Mouse (Mus musculus) adrenal gland, postnatal 36 days (tissue): Measurements from ENCODE around the gene Nol3. TPM values are rescaled to one million over a fixed set of nuclear protein-coding genes. Genes with fewer than 3 reads are reported as not detected.

Source experiments
- DNase-seq, 2 experiments: peaks; one replicate each; pipeline ENCODE4 v3.0.0; 2021; ENCODE audit warnings: mixed read lengths in 1 of 2
- microRNA-seq: library from miRNA; unstranded; fragments of <30 nt; microRNA quantifications from one replicate; pipeline ENCODE4 v1.2.0, GENCODE M21; 2021
- total RNA-seq, 2 experiments: library from RNA; stranded (reverse); gene quantifications; 2 replicates each; pipeline ENCODE4 v1.2.3; 2021

Nol3 gene
- total RNA-seq, 2 experiments from 2014 or later, result 5.5 TPM

DNA sequence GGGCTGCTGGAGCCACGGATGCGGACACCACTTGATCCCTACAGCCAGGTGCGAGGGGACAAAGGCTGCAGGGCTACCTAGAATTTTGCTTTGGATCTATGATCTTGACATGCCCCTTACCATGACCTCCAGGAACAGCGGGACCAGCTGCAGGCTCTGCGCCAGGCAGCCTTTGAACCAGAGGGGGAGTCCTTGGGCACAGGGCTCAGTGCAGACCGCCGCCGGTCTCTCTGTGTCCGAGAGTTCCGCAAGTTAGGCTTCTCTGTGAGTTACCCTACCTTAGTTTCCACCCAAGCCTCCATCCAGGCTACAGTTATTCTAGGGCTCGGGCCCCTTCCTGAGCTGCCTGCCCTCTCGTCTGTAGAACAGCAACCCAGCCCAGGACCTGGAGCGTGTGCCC lies 31.7 kb downstream of the Nol3 start:
- no peak for DNase-seq

DNA sequence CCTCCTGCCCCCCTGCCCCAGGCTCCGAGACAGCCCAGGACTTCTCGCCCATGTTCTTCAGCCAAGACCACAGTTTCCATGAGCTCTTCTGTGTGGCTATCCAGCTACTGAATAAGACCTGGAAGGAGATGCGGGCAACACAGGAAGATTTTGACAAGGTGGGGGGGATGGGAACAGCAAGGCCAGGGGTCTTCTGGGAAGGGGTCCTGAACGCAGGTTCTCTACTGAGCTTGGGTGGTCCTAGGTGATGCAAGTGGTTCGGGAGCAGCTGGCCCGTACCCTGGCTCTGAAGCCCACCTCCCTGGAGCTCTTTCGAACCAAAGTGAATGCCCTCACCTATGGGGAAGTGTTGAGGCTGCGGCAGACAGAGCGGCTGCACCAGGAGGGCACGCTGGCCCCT lies 32.5 kb downstream of the Nol3 start:
- DNase-seq, result no peak

DNA sequence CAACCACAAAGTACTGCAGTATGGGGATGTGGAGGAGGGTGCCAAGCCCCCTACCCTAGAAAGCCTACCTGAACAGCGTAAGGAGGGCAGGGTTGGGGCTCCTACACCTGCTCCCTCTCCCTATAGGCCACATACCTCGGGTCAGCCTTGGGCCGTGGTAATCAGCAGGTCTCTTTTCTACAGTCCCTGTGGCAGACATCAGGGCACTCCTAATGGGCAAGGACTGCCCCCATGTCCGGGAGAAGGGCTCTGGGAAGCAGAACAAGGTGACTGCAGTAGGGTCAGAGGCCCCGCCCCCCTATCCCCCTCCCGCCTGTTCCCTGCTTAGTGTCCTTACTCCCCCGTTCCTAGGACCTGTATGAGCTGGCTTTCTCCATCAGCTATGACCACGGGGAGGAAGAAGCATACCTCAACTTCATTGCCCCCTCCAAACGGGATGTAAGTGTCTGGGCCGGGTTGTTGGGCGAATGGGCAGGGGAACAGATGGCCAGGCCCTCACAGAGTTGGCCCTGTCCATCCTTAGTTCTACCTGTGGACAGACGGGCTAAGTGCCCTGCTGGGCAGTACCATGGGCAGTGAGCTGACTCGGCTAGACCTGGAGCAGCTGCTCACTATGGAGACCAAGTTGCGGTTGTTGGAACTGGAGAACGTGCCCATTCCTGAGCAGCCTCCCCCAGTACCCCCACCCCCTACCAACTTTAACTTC lies 33.4 kb downstream of the Nol3 start:
- no peak for DNase-seq

DNA sequence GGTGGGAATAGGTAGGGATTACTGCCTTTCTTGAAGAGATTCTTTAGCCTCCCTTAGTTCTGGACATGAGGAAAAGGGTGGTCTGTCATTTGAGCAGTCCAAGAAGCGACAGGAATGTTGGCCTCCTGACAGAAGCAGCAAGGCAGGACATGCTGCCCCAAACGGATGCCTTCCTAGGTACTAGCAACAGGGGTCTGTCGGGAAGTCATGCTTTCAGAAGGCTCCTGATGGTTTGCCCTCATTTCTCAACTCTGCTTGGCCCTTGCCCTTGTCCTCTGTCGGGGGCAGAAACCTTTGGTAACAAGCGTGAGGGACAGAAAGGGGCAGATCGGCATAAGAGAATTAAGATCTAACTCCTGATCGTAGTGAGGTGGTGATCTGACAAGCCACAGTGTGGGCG lies 34.2 kb downstream of the Nol3 start:
- DNase-seq, result no peak

DNA sequence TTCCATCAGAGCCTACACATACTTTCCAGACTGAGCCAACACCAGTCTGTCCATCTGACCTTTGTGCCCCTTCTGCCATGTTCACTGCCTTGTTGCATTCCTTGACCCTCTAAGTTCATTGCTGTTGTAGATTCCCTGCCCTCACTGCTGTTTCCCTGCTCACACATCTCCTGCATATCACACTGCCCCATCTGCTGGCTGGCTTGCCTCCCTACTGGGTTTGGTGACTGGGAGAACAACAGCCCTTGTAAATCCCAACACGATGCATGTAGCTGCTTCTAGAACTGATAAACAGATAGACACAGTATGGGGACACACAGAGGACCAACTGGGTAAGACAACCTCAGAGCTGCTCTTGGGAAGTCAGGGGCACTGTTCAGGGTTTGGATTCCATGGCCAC lies 35.8 kb downstream of the Nol3 start:
- no peak for DNase-seq

DNA sequence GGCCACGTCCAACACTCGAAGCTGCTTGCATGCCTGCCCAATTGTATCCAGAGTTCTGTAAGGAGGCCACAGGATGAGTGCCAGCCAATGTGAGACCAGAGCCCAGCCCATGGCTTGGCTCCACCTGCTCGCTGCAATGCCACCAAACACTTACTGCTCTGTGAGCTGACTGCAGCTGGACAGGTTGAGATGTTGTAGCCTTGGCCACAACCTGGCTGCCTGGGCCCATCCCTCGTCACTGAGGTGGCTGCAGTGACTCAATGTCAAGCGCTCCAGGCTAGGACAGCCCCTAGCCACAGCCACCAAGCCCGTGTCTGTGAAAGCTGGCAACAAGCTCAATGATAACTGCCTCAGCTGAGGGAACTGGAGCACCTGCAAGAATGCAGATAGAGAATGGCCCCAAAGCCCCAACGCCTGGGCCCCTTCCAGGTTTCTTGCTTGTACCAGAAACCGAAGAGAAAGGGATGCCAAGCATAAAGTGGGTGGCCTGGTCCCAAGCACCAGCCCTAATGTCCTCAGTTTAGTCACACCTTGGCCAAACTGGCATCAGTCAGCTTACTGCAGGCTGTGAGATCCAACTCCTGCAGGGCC lies 37.0 kb downstream of the Nol3 start:
- no peak for DNase-seq

DNA sequence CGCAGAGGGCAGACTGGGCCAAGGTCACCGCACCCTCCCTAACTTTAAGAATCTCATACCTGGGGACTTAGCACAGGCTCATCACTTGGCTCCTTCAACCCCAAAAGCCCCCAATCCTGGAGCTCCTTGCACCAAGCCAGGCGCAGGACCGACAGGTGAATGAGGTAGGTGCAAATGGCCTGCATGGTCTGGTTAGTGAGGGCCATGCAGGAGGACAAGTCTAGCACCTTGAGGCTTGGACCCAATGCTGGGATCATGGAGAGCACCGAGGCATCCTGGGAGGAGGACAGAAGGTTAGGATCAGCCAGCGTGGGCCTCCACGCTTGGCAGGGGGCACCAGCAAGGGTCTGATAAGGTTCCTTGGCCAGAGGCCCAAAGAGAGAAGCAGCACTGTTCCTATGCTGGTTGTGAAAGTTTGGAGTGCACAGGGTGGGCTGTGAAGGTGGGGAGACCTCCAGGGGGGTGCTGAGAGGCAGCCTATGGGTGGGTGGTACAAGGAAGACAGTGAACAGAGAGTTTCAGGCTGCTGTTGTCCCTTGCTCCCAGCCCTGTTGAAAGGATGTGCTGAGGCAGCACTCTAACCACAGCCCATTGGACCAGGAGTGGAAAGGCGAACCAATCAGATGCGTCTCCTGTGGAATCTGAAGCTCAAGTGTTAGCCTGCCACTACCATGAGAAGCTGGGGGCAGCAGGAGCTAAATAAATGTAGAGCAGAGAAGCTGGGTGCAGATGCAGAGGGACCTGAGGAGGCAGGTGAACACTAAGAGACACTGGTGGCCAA lies 37.9 kb downstream of the Nol3 start:
- DNase-seq, result no peak

DNA sequence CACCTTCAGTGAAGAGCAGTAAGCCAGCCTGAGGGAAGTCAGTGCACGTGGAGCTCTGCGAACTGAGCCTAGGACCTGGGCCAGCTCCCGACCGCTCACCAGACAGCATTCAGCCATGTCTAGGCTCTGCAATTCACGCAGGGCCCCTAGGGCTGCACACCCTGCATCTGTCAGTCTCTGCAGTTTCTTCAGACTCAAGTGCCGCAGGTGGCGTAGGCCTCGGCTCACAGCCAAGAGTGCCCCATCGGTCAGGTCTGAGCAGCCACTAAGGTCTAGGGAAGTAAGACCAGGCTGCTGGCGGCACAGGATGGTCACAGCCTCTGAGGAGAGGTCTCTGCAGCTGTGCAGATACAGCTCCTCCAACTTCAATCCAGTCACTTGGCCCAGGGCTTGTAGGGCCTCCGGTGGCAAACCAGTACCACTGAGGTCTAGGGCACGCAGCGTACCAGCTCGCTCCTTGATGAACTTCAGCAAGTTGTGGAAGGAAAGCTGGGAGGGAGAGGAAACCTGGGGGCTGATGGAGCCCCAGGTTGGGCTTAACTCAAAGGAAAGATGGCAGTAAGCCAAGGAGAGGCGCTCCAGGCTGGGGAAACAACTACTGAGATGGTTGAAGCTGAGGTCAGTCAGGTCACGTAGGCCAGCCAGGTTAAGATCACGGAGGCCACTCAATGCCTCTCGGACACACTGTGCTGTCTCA lies 39.3 kb downstream of the Nol3 start:
- DNase-seq, result no peak

DNA sequence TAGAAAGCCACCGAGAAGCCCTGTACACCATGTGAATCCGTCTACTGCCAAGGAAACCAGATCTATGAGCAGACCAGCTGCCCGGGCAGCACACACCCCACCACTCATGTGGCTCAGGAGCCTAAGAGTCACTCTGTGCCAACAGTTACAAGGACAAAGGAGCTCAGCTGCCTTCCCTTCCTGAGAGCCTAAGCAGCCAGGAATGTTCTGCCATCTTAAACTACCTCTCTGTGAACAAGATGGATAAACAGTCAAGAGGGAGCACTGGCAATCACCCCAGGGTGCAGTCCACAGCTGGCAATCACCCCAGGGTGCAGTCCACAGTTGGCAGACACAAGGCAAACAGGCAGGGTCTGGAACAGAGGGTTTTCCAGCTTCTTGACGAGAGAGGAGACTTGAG lies 42.0 kb downstream of the Nol3 start:
- DNase-seq, result peak in 1 of 2 experiments; percentile 53

DNA sequence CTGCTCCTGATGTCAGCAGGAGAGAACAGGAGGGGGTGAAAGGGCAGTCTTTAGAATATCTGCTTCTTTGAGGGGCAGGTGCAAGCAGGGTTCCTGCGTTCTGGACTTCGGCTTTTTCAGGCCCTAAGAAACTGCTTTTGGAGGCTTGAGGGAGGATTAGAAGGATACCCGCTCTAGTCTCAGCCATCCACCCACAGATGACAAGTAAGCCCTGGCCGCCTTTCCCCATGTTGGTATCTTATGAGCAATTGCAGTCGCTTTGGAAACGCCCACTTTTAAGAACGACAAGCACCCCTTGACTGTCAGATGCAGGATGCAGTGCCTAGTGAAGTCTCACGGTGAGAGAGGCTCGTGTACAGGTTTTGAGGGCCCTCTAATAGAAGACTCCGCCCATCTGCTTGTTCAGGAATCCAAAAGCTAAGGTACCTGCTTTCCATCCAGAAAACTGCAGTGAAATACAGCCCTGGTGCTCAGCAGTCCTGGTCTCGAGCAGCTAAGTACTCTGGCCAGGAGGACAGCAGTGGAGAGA lies 42.8 kb downstream of the Nol3 start:
- DNase-seq, result no peak

DNA sequence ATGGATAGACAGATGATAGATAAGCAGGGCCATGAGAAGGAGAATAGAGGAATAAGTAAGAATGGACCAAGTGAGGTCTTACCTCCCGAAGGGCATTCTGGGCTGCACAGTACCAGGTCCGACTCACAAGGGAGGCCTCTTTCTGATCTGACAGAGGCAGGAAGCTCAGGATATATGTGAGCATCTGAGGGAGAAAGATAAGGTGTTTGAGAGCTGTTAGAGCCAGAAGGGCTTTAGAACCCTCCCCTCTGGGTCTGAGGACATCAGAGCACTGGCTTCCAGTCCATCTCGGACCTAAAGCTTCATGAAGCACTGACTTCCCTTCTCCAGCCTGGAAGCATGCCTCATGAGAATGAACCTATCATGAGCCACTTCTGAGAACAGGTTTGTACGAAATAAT lies 47.2 kb downstream of the Nol3 start:
- DNase-seq, result no peak

DNA sequence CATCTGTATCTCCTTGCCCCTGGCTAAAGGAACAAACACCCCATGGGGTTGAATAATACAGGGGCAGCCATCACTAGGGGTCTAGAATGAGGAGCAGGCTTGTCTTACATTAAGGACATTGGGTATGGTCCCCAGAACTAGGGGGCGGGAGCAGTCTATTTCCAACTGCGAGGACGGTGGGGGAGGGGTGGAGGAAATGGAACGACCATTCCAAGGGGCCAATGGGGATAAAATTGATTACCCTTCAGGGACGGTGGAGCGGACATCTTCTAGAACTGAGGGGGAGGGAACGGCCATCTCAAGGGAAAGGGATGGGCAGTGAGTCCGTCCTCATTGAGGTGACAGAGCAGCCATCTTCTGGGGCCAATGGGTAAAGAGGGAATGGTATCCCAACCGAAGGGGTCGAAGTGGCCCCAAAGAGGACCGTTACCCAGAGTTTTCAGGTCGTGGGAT lies 49.7 kb downstream of the Nol3 start:
- DNase-seq, result no peak

DNA sequence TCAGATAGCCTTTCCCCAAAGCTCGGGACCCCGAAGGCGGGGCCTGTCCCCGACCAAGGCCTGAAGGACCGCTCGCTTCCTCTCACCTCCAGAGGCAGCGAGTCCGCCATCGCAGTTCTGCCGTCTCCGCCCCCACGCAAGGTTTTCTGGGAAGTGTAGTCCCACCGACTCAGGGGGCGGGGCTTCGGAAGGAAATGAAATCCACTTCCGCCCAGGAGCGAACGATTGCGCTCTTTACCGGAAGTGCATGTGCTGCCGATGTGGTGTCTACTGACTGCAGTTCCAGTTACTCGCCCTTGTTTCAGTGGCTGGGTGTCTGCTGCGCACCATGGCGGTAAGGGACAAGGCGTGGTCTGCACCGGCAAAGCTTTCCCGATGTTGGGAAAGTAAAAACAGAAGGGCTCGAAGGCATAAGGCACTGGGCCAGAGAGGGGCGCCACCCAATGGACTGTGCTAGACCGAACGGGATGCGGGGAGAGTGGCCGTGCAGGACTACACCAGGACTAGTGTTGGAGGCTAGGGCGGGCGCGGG lies 50.3 kb downstream of the Nol3 start, which contains the start of the genes Lrrc29 and Tmem208:
TSS of gene Lrrc29 (minus strand) at position 138 of the 532 bp plus-strand sequence.
TSS of gene Tmem208 (plus strand) at position 214 of the 532 bp plus-strand sequence.
- peak; percentile 98 for DNase-seq

DNA sequence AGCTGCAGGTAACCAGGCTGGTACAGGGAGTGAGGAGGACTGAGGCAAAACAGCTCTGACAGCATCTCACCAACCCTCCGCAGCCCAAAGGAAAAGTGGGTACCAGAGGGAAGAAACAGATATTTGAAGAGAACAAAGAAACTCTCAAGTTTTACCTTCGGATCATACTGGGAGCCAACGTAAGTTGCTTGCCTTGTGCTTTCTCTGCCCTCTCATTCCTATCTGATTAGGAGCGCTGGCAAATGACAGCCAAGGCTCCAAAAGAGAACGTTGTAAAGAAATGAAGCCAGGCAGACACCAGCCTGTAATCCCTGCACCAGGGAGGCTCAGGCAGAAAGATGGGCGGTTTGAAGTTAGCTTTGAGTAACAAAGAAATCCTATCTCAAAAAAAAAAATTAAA lies 51.0 kb downstream of the Nol3 start:
- no peak for DNase-seq

DNA sequence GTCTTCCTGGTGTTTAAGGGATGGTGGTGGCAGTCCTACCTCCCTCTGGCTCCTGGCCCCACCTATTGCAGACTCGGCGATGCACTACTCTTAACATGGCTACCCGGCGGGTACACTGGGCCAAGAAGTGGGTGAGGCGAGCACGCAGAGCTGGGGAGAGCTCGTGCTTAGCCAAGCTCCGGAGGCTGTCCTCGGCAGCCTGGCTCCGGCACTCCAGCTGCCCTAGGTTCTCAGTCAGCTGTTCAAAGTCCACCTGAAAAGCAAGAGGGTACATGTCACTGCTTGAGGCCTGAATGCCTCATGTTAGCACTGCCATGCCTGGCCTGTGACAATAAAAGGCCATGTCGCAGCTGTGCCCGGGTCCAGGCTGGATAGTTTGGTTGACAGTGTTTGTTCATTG lies 54.4 kb downstream of the Nol3 start:
- no peak for DNase-seq

DNA sequence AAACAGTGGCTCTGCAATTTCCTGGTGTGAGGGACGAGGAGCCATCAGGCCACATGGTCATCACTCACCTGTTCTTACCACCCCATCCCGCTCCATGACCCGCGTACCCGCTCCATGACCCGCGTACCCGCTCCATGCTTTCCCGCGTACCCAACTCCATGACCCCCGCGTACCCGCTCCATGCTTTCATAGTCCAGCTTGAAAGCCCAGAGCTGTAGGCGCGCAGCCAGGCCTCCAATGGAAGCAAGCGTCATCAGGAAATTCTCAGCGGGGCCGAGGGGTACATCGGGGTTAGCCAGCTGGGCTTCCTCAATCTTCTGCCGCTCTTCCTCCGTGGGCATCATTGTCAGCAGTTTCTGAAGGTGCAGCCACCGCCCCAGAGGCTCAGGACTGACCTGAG lies 55.5 kb downstream of the Nol3 start:
- no peak for DNase-seq

Small RNA genes lying within 50 kb of the gene (microRNA-seq; reads per million reads assigned to microRNA genes)
- not detected for gene Gm27320
- gene Mir328, result 2,689 reads per million, percentile 89 among the genes with 10 or more reads in this experiment

Other genes starting within 250 kb of the Nol3 start
- gene Ces3a, start 227.5 kb upstream of the Nol3 start, total RNA-seq, result 1 to 10 TPM in 1 of 2 experiments, under 1 TPM in 1; 0.30 to 1.6 TPM
- gene Ces3b, start 192.4 kb upstream of the Nol3 start, total RNA-seq, result under 1 TPM in 1 of 2 experiments, not detected in 1; 0.73 TPM
- gene Ces4a, start 144.3 kb upstream of the Nol3 start, total RNA-seq, result not detected
- 100 to 1,000 TPM in 1 of 2 experiments, 10 to 100 TPM in 1; 74.1 to 104 TPM for gene Cbfb, start 105.5 kb upstream of the Nol3 start, total RNA-seq
- 10 to 100 TPM; 23.7 to 27.2 TPM for gene D230025D16Rik, start 51.0 kb upstream of the Nol3 start, total RNA-seq
- 1 to 10 TPM; 2.7 to 3.0 TPM for gene B3gnt9, start 21.0 kb upstream of the Nol3 start, total RNA-seq
- 10 to 100 TPM; 15.3 to 17.9 TPM for gene Tradd, start 11.5 kb upstream of the Nol3 start, total RNA-seq
- 1 to 10 TPM; 3.3 to 3.6 TPM for gene Fbxl8, start 11.5 kb upstream of the Nol3 start, total RNA-seq
- 1 to 10 TPM; 1.3 to 1.6 TPM for gene Hsf4, start 6.3 kb upstream of the Nol3 start, total RNA-seq
- 1 to 10 TPM; 2.4 to 2.8 TPM for gene 4931428F04Rik, start 13.7 kb downstream of the Nol3 start, total RNA-seq
- 10 to 100 TPM; 19.8 to 22.0 TPM for gene Exoc3l, start 20.0 kb downstream of the Nol3 start, total RNA-seq
- 10 to 100 TPM; 36.6 to 49.5 TPM for gene E2f4, start 21.5 kb downstream of the Nol3 start, total RNA-seq
- 1 to 10 TPM; 3.7 to 7.8 TPM for gene Elmo3, start 29.5 kb downstream of the Nol3 start, total RNA-seq
- gene Lrrc29, start 50.1 kb downstream of the Nol3 start, total RNA-seq, result 1 to 10 TPM; 3.4 to 6.1 TPM
- gene Tmem208, start 50.2 kb downstream of the Nol3 start, total RNA-seq, result 10 to 100 TPM; 61.5 to 67.0 TPM
- 10 to 100 TPM; 11.9 to 14.4 TPM for gene Fhod1, start 71.8 kb downstream of the Nol3 start, total RNA-seq
- gene Slc9a5, start 72.7 kb downstream of the Nol3 start, total RNA-seq, result under 1 TPM; 0.76 to 0.99 TPM
- 1 to 10 TPM in 1 of 2 experiments, under 1 TPM in 1; 0.23 to 1.4 TPM for gene Plekhg4, start 97.1 kb downstream of the Nol3 start, total RNA-seq
- not detected for gene Kctd19, start 137.4 kb downstream of the Nol3 start, total RNA-seq
- 1 to 10 TPM; 2.4 to 2.8 TPM for gene Lrrc36, start 137.4 kb downstream of the Nol3 start, total RNA-seq
- 10 to 100 TPM; 23.6 to 36.2 TPM for gene Tppp3, start 195.4 kb downstream of the Nol3 start, total RNA-seq
- 10 to 100 TPM; 16.0 to 17.7 TPM for gene Zdhhc1, start 220.8 kb downstream of the Nol3 start, total RNA-seq
- gene Hsd11b2, start 242.6 kb downstream of the Nol3 start, total RNA-seq, result under 1 TPM; 0.23 to 0.66 TPM